Mouse (Mus musculus) spleen, adult 2 months (tissue): Measurements from ENCODE around the gene Acbd6.

Experiments used
- CTCF ChIP-seq: fragments of 200-500 bp; IDR thresholded peaks from 2 replicates; pipeline ENCODE4 v1.5.1; 2011; ENCODE audit warnings: mild to moderate bottlenecking, inconsistent platforms; ENCODE audit not compliant: insufficient read depth, insufficient read length, insufficient replicate concordance; ENCODE audit errors: extremely low read depth
- POLR2A ChIP-seq: fragments of 200-500 bp; IDR thresholded peaks from 2 replicates; pipeline ENCODE4 v1.6.1; 2011; ENCODE audit warnings: low read depth, low read length, inconsistent platforms

GRCm38 (mm10) chr1:155731156-155731555, 173.2 kb downstream of the Acbd6 start:
- TF ChIP-seq CTCF = no peak
- TF ChIP-seq POLR2A = no peak
